Mouse (Mus musculus) Muller cell, postnatal 12 days (primary cell): ENCODE data around the gene Dnaaf2.
A peak's percentile ranks its signal among the peaks of the same experiment; 100 is the strongest.

Experiments used
- DNase-seq: peaks from one replicate; pipeline ENCODE4 v3.0.0-alpha.2; 2015; ENCODE audit errors: inconsistent ontology term

Dnaaf2 gene

GRCm38 (mm10) chr12:69198164-69198535 lies at the start of gene Dnaaf2:
TSS of gene Dnaaf2 (minus strand) at chr12:69198429.
- peak; percentile 75 for DNase-seq

DNA sequence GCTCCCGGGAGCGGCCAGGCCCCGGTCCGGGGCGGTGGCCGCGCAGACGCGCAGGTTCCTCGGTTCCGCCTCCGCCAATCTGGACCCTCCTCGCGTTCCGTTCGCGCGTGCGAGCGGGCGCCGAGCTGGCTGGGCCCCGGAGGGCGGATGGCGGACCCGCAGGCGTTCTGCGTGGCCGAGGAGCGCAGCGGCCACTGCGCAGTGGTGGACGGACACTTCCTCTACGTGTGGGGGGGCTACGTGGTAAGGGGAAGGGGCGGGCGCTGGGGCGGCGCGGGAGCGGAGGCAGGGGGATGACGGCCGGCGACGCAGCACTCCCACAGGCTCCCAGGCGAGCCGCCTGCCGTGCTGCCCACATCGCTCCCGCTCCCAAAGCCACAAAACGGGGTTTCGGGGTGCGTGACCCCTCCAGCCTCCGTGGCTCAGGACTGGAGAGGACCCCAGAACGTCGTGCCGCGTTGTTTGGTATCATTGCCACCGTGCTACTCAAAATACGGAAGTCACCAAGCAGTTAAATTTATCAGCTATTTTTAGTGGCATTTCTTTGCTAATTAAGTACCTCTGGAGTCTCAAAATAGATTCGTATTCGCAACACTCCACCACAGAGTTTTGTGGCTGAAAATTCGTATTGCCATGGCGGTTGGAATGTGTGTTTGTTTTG lies 43.7 kb upstream of the Dnaaf2 start:
- peak; percentile 76 for DNase-seq

DNA sequence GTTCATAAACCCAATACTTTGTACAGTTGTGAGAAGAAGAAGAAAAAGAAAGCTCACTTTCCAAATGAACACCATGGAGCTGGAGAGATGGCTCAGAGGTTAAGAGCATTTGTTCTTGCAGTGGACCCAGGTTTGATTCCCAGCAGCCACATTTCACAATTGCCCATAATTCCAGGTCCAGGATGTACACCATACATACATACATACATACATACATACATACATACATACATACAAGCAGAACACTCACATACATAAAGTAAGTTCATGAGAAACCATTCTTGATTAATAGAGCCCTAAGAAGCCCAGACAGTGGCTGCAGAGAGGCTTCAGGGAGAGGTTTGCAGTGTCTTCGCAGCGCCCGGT lies 43.2 kb upstream of the Dnaaf2 start:
- no peak for DNase-seq

DNA sequence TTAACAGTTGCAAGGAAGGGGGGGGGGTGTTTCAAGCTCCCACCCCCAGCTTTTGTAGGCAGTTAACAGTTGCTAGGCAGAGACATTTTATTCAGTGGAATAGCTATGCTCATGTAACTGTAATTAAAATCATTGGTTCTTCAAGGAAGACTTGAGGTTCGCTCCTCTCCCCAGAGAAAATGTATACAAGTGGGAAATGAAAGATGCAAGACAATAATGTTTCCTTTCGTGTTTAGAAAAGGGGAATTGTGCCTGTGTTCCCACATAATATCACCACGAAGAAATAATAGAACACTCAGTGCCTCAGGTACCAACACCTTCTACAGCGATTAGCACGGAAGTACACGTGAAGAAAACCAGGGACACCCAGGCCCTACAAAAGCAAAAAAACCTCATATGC lies 42.6 kb upstream of the Dnaaf2 start, which contains the start of gene Klhdc1:
Gene Klhdc1, plus strand, starts transcription at position 301 of the 400 bp plus-strand sequence.
- no peak for DNase-seq

DNA sequence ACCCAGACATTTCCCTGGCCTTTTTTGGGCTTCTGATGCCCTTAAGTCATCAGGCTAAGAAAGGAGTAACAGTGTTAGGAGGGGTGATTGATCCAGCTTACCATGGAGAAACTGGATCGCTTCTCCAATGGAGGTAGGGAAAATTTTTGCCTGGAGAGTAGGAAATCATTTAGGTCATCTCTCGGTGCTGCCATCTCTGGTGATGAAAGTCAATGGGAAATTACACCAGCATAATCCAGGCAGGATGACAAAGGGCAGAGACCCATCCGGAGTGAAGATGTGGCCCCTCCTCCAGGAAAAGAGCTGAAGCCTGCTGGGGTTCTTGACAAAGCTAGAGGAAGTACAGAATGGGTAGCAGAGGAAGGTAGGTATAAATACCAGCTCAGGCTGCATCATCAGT lies 40.1 kb upstream of the Dnaaf2 start:
- no peak for DNase-seq

DNA sequence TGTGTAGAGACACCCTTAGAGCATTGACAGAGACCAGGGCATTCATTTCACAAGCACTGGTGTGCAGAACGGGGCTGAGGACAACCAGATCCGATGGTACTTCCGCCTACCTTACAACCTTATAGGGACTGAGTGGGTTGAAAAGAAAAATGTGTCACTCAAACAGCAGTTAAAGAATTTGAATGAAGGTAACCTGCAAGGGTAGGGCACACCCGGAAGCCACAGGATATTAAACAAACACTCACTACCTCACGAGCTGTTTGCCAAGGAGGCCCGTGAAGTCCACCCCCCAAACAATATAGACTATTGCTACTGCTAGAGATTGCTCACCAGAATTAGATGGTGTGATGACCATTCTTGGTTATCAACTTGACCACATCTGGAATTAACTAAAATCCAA lies 37.6 kb upstream of the Dnaaf2 start:
- DNase-seq = no peak

DNA sequence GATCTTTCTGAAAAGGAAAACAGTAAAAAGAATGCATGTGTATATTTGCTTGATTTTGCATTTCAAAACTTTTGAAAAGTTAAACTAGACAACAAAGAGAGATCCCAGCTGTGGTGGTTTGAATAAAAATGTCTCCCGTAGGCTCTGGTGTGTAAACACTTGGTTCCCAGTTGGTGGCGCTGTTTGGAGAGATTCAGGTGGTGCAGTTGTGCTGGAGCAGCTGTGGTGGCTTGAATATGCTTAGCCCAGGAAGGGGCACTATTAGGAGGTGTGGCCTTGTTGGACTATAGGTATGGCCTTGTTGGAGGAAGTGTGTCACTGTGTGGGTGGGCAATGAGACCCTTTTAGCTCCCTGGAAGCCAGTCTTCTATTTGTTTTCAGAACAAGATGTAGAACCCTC lies 31.0 kb upstream of the Dnaaf2 start:
- no peak for DNase-seq

DNA sequence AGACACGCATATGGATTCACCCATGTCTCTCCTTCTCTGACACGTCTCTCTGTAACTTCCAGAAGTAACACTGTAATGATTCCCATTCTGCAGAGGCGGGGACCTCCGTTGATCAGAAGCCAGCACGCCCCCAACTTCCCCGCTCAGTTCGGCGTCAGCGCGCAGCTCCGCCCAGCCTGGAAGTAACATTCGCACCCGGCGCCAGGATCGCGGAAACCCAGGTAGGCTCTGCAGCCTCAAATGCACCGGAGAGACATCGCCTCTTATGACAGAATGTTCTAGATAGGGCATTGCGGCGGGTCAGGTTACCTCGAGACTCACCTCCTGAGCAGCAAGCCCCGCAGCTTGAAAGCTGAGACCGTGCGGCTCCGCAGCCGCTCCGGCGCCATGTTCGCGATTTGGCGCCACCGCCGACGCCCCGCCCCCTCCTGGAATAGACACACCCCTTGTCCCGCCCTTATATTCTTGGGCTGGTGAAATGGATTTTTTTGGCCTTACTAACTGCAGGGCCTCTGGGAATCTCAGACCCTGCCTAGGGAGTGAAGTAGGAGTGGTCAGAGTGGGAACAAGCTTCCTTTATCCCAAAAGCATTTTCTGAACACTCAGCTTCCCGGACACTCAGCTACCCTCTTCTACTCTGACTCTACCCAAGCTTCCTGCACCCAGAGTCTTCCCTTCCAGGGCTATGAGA lies 29.7 kb upstream of the Dnaaf2 start, which contains the start of gene Pole2:
Gene Pole2, minus strand, starts transcription at position 420 of the 691 bp plus-strand sequence.
- DNase-seq = peak; percentile 91

DNA sequence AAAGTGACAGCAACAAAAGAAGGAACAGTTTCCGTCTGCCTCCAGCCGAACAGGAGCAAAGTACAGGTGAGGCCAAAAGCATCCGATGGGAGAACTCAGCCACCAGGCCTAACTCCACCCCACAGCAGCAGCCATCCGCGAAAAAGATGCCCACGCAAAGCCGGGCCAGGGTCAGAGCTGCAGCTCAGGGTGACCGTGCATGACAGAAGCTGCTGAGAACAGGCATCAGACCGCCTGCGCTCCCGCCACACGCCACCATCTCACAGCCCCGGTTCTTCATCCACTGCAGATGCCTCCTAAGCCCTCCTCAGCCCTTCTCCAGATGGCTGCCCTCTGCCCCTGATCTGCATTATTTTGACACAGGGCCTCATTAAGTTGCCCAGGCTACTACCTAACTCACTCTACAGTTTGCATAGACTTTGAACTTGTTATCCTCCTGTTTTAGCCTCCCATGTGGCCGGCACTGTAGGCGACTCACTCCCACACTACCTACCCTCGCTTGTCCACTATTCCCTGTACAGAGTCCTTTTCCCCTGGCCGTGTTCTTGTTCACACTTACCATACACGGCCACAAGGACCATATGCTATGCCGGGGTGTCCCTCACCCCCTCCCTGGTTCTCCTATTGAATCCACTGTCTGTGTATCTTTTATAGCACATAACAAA lies 22.5 kb upstream of the Dnaaf2 start:
- no peak for DNase-seq

- no peak for DNase-seq
Observed at GRCm38 (mm10) chr12:69216587-69216986, 18.4 kb upstream of the Dnaaf2 start.

DNA sequence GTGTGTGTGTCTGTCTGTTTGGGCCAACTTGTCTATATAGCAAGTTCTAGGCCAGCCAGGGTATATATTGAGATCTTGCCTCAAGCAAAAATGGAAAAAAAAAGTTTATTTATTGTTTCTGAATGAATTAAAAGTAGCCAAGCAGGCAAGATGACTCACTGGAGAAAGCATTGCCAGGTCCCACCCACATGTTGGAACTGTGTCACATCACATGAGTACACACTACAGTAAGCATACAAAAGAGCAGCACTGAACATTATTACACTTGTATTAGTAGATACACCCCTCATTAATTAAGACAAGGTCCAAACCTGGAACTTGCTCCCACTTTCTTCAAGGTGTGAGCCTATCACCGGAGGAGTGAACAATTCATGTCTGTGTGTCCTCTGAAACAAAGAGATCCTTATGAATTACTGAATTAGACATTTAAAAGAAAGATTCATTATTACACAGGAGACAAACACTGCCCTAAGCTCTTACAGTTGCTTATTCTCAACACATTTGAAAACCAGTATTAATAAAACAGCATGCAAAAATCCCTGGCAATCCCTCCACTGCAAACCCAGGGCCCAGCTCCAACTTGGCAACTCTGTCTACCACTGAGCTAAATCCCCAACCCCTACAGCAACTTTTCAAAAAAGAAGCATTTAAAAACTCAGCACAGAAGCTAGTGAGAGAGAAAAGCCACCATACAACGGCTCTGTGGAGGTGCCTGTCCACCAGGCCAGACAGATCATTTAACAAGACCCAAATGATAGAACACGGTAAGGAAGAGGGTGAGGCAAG lies 17.0 kb upstream of the Dnaaf2 start:
- peak; percentile 78 for DNase-seq

GRCm38 (mm10) chr12:69214393-69214792 lies 16.2 kb upstream of the Dnaaf2 start:
- no peak for DNase-seq

DNA sequence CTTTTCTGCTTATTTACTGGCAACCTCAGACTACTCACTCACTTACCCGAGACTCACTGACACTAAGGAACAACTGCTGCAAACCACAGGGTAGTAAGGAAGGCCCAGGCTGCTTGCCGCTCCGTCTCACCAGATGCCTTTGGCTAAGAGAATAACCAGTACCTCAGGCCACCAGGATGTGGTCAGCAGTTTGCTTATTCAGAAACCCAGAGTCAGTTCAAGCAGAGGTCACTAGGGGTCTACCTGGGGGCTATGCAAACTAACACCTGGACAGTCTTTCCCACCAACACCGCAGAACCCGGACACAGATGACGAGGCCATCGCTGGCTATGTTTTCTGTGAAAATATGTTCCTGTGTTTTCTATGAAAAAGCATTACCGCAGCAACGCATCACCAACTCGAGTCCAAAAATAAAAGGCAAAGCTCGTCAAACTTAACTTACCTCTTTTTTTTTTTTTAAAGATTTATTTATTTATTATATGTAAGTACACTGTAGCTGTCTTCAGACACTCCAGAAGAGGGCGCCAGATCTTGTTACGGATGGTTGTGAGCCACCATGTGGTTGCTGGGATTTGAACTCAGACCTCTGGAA lies 15.1 kb upstream of the Dnaaf2 start:
- DNase-seq = no peak

DNA sequence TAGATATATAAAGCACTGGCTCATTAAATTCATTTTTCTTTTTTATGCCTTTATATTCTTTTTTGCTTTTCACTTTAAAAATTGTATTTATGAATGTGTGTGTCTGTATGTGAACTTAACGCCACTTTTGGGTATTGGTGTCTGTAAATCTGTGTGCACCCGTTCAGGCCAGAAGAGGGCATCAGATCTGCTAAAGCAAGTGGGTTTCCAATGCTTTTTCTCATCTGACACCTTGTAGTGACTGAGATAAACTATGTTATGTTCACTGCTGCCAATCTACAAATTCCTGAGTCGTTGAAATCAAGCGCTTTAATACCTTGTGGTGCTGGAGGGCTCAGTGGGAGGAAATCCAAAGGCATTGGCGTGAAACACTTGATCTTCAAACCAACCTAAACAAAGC lies 12.8 kb upstream of the Dnaaf2 start:
- no peak for DNase-seq

DNA sequence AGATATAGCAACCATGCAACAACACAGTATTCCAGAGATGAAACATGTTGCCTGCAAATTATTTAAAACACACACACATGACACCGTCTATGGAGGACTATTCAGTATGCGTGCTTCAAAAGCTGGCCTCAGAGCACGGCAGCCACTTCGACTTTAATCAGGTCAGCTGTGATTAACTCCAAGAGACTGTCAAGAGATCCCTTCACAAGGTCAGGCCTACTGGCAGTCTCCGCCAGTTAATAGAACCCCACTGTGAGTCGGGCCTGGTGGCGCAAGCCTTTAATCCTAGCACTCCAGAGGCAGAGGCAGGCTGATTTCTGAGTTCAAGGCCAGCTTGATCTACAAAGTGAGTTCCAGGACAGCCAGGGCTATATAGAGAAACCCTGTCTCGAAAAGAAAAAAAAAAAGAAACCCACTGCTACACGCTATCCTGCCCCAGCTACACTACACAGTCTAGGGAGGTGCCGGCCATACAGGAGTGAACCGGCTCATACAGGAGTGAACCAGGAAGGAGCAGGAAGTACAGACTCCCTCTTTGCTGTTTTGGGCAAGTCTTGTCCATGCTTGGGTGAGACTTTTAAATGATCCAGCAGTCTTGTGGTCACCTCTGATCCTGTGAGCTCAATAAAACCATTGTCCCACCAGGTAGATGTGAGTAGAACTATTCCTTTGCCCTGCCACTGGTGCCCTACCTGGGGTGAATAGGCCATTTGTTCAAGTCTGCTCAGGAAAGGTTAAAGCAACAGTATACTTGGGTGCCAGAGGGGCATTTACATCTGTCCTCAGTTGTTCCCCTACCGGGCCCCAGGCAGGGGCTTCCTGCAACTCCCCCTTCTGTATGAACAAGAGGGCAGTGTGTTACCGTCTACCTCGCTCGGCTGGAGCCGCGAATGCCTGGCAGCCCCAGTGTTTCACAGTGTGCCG lies 12.1 kb upstream of the Dnaaf2 start:
- DNase-seq = no peak

GRCm38 (mm10) chr12:69208520-69208919 lies 10.3 kb upstream of the Dnaaf2 start:
- no peak for DNase-seq

- no peak for DNase-seq
Observed at GRCm38 (mm10) chr12:69207926-69208325, 9.7 kb upstream of the Dnaaf2 start.

DNA sequence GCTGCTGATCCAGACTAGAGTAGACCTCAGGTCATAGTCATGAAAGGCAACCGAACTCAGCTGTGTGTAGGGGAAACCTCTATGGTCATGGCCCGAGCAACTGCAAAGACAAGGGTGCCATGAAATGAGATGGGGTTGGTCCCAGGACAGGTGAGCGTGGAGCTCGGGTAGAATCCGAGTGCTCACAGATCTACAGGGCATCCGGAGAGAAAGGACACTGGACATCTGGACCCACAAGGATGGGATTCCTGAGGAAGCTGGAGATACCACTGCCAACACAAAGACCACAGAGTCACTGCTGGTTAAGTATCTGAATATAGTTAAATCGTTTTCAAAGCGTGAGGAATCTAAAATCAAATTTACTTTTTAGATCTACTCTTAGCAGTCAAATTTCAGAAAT lies 9.2 kb upstream of the Dnaaf2 start:
- DNase-seq = no peak

- DNase-seq = no peak
Observed at GRCm38 (mm10) chr12:69204052-69204833, 6.0 kb upstream of the Dnaaf2 start, which contains the start of gene Gm49384. TSS of gene Gm49384 (minus strand) at chr12:69204267.

- no peak for DNase-seq
Observed at GRCm38 (mm10) chr12:69198985-69199384, 756 bp upstream of the Dnaaf2 start.
